Mouse (Mus musculus) neural tube, embryonic 11.5 days (tissue): ENCODE data around the gene Gm6034. TPM values are rescaled to one million over a fixed set of nuclear protein-coding genes. Genes with fewer than 3 reads are reported as not detected.
"Not testable (repeated sequence)": the region's sequence is repeated elsewhere in the genome, so short reads cannot be mapped to it uniquely, and the experiment has no call there.

Experiments
- ATAC-seq: fragments of 200-750 bp; cut with Nextera tagmentation; 2 replicates; pipeline ENCODE4 v1.8.0; 2017; ENCODE audit warnings: moderate number of reproducible peaks, mild to moderate bottlenecking, moderate TSS enrichment, moderate library complexity; ENCODE audit not compliant: insufficient read depth, low FRiP score, low TSS enrichment
- DNase-seq: peaks from one replicate; pipeline ENCODE4 v3.0.0-alpha.2; 2015; ENCODE audit warnings: low spot score
- H3K27ac ChIP-seq: fragments of 300-500 bp; sonication (generic); 2 replicates; pipeline ENCODE4 v1.5.1; 2014; ENCODE audit warnings: low read depth, mild to moderate bottlenecking, low read length
- H3K27me3 ChIP-seq: fragments of 300-500 bp; sonication (generic); 2 replicates; pipeline ENCODE4 v1.6.1; 2014; ENCODE audit warnings: mild to moderate bottlenecking, low read length, mixed read lengths; ENCODE audit not compliant: control insufficient read depth, insufficient read depth
- H3K36me3 ChIP-seq: fragments of 300-500 bp; sonication (generic); 2 replicates; pipeline ENCODE4 v1.6.1; 2014; ENCODE audit warnings: mild to moderate bottlenecking, low read length, moderate library complexity, mixed read lengths; ENCODE audit not compliant: control insufficient read depth, insufficient read depth
- H3K4me1 ChIP-seq: fragments of 300-500 bp; sonication (generic); 2 replicates; pipeline ENCODE4 v1.6.1; 2014; ENCODE audit warnings: low read length, mixed read lengths; ENCODE audit not compliant: control insufficient read depth, insufficient read depth
- H3K4me2 ChIP-seq: fragments of 300-500 bp; sonication (generic); 2 replicates; pipeline ENCODE4 v1.6.1; 2014; ENCODE audit warnings: low read depth, mild to moderate bottlenecking, moderate library complexity
- H3K4me3 ChIP-seq: fragments of 300-500 bp; sonication (generic); 2 replicates; pipeline ENCODE4 v1.5.1; 2014; ENCODE audit warnings: low read depth, low read length
- H3K9ac ChIP-seq: fragments of 300-500 bp; sonication (generic); 2 replicates; pipeline ENCODE4 v1.6.1; 2014; ENCODE audit warnings: mild to moderate bottlenecking, low read length
- H3K9me3 ChIP-seq: fragments of 300-500 bp; sonication (generic); 2 replicates; pipeline ENCODE4 v1.6.1; 2016; ENCODE audit warnings: low read length; ENCODE audit not compliant: control insufficient read depth
- WGBS: fragments of 180-500 bp; shearing (Covaris S2); extraction: QIAGEN DNeasy Blood & Tissue Kit; methylation state at CpG from one replicate; pipeline ENCODE4 v1.1.7; 2014; 5-methylcytosine and 5-hydroxymethylcytosine counted together
- polyA plus RNA-seq: library from polyadenylated mRNA; unstranded; fragments of >200 nt; fragmentation: Nextera tagmentation; extraction: Ambion mirVana; gene quantifications from 2 replicates; pipeline ENCODE4 v1.2.1, GENCODE M21; 2014

Gm6034 gene
- polyA plus RNA-seq, 1 experiment from 2014 or later = not detected

DNA sequence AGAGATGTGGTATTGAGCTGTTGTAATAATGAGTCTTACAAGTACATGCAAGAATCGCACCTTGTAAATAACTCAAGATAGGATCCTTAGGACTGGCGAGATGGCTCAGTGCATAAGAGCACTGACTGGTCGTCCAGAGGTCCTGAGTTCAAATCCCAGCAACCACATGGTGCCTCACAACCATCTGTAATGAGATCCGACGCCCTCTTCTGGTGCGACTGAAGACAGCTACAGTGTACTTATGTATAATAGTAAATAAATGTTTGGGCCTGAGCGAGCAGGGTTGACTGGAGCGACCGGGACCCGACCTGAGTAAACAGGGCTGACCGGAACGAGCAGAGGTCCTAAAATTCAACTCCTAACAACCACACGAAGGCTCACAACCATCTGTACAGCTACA is 6.6 kb upstream of the Gm6034 start:
- DNase-seq, H3K36me3 ChIP-seq, H3K27ac ChIP-seq, H3K4me2 ChIP-seq, H3K27me3 ChIP-seq, H3K9me3 ChIP-seq, H3K4me3 ChIP-seq, H3K4me1 ChIP-seq, ATAC-seq, H3K9ac ChIP-seq: not testable (repeated sequence)
- 86% methylated on average over 13 of the region's 13 CpGs for WGBS

DNA sequence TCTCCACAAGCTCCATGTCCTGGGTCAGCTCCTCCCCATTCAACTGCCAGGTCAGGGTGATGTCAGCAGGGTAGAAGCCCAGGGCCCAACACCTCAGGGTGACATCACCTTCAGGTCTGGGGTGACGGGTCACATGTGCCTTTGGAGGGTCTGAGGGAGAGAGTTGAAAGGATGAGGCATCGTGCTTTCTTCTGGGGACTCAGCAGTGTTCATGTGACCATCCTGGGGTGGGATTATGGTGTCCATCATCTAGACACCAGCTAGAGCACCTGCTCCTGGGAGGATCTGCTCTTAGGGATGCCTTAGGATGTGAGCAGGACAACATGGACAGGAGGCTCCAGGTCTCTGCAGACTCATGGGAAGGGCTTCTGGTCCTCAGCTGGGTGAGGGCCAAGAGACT is 2.2 kb upstream of the Gm6034 start:
- H3K4me2 ChIP-seq, H3K4me3 ChIP-seq, H3K9ac ChIP-seq, ATAC-seq, H3K27ac ChIP-seq, H3K4me1 ChIP-seq, H3K36me3 ChIP-seq, H3K9me3 ChIP-seq, H3K27me3 ChIP-seq, DNase-seq: not testable (repeated sequence)
- 93% methylated on average over 2 of the region's 2 CpGs for WGBS

DNA sequence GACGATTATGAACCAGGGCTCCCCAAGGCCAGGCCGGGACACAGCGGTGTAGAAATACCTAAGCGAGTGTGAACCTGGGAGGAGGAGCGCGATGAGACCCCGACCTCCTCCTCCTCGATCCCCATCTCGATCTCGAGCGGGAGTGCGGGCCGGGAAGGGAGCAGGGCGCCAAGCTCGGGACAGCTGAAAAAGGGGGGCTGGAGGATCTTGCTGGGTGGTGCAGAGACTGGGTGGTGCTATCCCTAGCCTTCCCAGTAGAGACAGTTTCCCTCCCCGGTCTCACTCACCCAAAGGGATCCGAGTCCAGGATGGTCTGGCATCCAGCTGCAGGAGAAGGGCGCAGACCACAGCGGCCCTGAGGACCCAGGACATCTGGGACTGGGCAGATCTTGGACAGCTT is 706 bp upstream of the Gm6034 start:
- Histone ChIP-seq H3K4me2 (peak overlapping the region; percentile 51), H3K4me3 (peak overlapping the region; percentile 26), H3K9ac (peak overlapping the region; percentile 26)
- peak; percentile 78 for ATAC-seq
- not testable (repeated sequence) for H3K4me1 ChIP-seq, DNase-seq, H3K36me3 ChIP-seq, H3K27me3 ChIP-seq, H3K27ac ChIP-seq, H3K9me3 ChIP-seq
- 1% methylated on average over 18 of the region's 19 CpGs for WGBS

DNA sequence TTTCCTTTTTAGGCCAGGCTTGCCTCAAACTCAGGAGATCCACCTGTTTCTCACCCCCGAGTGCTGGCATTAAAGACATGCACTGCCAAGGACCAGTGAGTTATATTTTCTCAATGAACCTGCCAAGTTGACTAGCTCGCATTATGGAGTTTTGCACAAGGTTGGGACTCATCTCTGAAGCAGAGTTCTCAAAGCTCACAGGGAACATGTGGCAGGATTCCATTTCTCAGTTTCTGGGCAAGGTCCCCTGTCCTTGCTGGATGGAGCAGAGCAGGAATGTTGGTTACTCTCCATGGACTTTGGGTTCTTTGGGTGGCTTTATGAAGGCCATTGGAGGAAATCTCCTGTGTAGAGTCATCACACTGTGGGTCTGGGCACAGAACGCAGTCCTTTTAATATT is 525 bp downstream of the Gm6034 start:
- no peak for ATAC-seq
- H3K4me1 ChIP-seq = no peaks in the 10 kb centered on the region
- no peaks in the 10 kb centered on the region for H3K27me3 ChIP-seq
- H3K9ac ChIP-seq = no peak overlapping the region
- no peak overlapping the region for H3K4me3 ChIP-seq
- H3K4me2 ChIP-seq = peak overlapping the region; percentile 51
- WGBS = 84% methylated on average over 3 of the region's 3 CpGs
- no peaks in the 10 kb centered on the region for H3K36me3 ChIP-seq
- no peak overlapping the region for H3K27ac ChIP-seq
- no peaks in the 10 kb centered on the region for H3K9me3 ChIP-seq
- DNase-seq = no peak

DNA sequence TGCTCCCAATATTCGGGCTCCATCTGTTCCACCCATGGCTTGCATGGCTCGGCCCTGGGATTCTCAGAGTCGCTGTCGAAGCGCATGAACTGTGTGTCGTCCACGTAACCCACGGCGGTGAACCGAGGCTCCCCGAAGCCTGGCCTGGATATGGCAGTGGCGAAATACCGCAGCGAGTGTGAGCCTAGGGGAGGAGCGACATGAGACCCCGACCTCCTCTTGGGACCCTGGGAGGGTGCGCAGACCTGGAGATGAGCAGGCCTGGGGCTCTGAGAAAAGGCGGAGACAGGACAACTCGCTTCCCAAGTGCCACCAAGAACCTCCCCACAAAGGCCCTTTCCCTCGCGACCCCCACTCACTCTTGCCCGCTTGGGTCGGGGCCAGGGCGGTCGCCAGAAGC is 15.2 kb downstream of the Gm6034 start:
- WGBS = 90% methylated on average over 23 of the region's 25 CpGs
- not testable (repeated sequence) for ATAC-seq, H3K4me1 ChIP-seq, H3K4me2 ChIP-seq, H3K4me3 ChIP-seq, H3K36me3 ChIP-seq, H3K27me3 ChIP-seq, H3K9ac ChIP-seq, DNase-seq, H3K27ac ChIP-seq, H3K9me3 ChIP-seq

DNA sequence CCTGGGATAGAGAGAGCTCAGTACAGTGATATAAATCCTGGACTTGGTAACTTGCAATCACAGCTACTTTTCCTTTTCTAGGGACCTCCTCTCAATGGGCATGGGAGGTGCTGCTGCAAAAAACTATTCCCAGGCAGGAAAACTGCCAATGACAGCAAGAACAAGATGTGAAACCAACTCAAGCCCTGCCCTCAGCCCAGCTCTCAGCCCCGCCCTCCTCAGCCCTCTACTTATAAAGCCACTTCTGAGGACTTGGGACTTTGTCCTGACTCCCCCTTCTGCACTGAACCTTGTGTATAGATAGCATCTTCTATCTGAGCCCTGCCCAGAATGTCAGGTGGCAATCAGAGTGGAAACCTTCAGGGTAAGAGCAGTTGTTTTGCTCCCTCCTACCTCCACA is 15.6 kb downstream of the Gm6034 start, which contains the start of gene Gm11127:
Gene Gm11127, minus strand, starts transcription at position 10 of the 400 bp plus-strand sequence.
- H3K36me3 ChIP-seq, DNase-seq, H3K9ac ChIP-seq, H3K4me2 ChIP-seq, H3K4me3 ChIP-seq, H3K4me1 ChIP-seq, H3K27me3 ChIP-seq, H3K9me3 ChIP-seq, ATAC-seq, H3K27ac ChIP-seq: not testable (repeated sequence)
- WGBS = 63% methylated on average over 1 of the region's 1 CpGs

DNA sequence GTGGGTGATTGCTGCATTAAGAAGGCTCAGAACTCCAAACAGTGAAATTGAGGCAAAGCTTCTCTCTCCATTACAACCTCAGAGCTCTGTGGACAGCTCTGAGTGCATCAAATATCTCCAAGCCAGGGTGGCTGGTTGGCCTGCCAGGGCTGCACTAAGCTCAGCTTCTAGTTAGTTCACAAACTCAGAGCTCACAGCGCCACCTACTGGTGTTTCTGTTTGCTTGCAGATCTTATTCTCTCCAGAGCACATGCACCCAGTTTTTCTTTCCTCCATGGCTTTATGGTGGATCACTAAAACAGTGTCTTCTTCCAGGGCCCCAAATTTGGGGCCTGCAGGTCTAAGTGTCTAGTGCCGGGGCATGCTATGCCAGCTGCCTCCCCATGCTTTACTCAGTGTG is 18.1 kb downstream of the Gm6034 start:
- Histone ChIP-seq H3K27me3 (no peaks in the 10 kb centered on the region), H3K9me3 (no peaks in the 10 kb centered on the region), H3K4me2 (no peak overlapping the region), H3K4me1 (no peaks in the 10 kb centered on the region), H3K36me3 (no peaks in the 10 kb centered on the region), H3K4me3 (no peak overlapping the region), H3K27ac (no peak overlapping the region), H3K9ac (no peak overlapping the region)
- WGBS = 20% methylated on average over 2 of the region's 2 CpGs
- ATAC-seq (no peak), DNase-seq (peak; percentile 73)

DNA sequence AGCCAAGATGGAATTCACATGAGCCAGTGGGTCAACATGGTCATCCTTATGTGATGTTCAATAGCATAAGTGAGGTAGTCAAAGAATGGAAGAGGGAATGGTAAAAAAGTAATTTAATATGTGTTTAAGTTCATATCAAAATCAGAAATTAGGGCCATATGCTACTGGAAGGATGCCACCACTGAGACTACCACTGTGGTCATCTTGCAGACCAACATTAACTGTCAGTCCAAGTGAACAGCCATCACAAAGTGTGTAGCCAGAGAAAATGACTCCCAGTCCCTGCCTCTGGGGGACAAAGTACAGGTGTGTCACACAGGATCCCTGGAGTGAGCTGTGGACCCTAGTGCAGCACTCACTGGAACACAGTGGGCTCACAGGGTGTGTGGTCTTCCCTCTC is 39.1 kb downstream of the Gm6034 start:
- not testable (repeated sequence) for H3K4me1 ChIP-seq, H3K9me3 ChIP-seq, H3K36me3 ChIP-seq, H3K4me3 ChIP-seq, DNase-seq, H3K27ac ChIP-seq, H3K27me3 ChIP-seq, H3K9ac ChIP-seq, ATAC-seq, H3K4me2 ChIP-seq

DNA sequence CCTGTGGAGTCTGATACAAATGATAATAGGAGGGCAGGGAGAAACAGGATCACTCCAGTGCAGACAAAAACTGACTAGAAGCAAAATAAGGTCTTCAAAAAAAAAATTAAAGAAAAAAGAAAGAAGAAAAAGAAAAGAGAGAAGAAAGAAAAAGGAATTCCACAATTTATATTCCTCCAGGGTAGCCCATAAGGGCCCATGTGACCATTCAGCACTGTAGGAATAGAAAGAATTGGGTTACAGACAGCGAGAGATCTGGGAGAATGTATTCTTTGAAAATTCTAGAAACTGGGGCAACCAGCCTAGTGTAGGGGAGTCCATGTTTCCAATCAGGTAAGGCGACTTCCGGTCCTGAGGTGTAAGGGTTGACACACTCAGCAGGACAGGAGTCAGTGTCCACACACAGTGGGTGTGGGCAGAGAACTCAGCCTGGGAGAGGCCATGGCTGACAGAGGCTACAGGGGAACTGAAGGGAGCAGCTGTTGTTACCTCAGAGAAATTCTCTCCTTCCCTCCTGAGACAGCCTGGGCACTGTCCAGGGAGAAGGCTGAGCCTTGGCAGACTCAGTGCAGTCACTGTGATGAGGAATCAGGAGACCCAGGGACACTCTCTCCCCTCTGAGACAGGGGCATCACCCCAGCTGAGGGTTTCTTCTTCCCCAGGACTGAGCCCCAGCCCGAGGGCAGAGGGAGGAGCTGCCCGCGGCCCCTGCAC is 39.9 kb downstream of the Gm6034 start:
- peak overlapping the region; percentile 51; the same call in 1 of the 2 replicates for H3K4me3 ChIP-seq
- DNase-seq, H3K36me3 ChIP-seq: not testable (repeated sequence)

More for the DNA sequence above, 39.9 kb downstream of the Gm6034 start:
- not testable (repeated sequence) for H3K27me3 ChIP-seq, ATAC-seq, H3K9me3 ChIP-seq, H3K9ac ChIP-seq, H3K4me1 ChIP-seq, H3K27ac ChIP-seq
- peak overlapping the region; percentile 95 for H3K4me2 ChIP-seq
- 44% methylated on average over 5 of the region's 6 CpGs for WGBS
